Mouse (Mus musculus) erythroblast, adult 5-6 weeks (primary cell): ENCODE measurements around the gene Hs6st3. TPM values are rescaled to one million over a fixed set of nuclear protein-coding genes. Genes with fewer than 3 reads are reported as not detected.

Experiments used
- ATAC-seq: replicated peaks from 2 replicates; pipeline ENCODE4 v1.8.0; 2016; ENCODE audit warnings: moderate number of reproducible peaks, mild to moderate bottlenecking, moderate TSS enrichment, inconsistent platforms; ENCODE audit not compliant: poor library complexity, low FRiP score, severe bottlenecking
- total RNA-seq, 2 experiments: library from RNA; stranded (forward) in 1 of 2; stranded (reverse) in 1 of 2; fragments of 150-400 nt in 1 of 2; fragments of 200-764, 138-1000 nt in 1 of 2; gene quantifications; 2 replicates each; pipeline versions ENCODE4 v1.2.3 to v1.2.4; 2015 to 2017; ENCODE audit warnings: low replicate concordance in 2 of 2

The Hs6st3 gene
- total RNA-seq (2015; ENCODE audit: low replicate concordance) (not detected in 2 replicates), total RNA-seq (2017; ENCODE audit: low replicate concordance) (not detected in 2 replicates)

- ATAC-seq = no peak
Measured at GRCm38 (mm10) chr14:119137906-119138785, at the start of gene Hs6st3. Gene Hs6st3 (plus strand): TSS chr14:119138341.

- ATAC-seq = no peak
Measured at GRCm38 (mm10) chr14:119098851-119099569, 39.1 kb upstream of the Hs6st3 start, which contains the start of gene Uggt2. Gene Uggt2 (minus strand): TSS chr14:119099430.

- no peak for ATAC-seq
Measured at GRCm38 (mm10) chr14:119099570-119099891, 38.6 kb upstream of the Hs6st3 start.

GRCm38 (mm10) chr14:119107591-119107990 lies 30.6 kb upstream of the Hs6st3 start:
- ATAC-seq = no peak

GRCm38 (mm10) chr14:119108776-119109301 lies 29.3 kb upstream of the Hs6st3 start:
- no peak for ATAC-seq

GRCm38 (mm10) chr14:119109776-119110218 lies 28.3 kb upstream of the Hs6st3 start:
- no peak for ATAC-seq

GRCm38 (mm10) chr14:119112558-119112957 lies 25.6 kb upstream of the Hs6st3 start:
- ATAC-seq = no peak

- ATAC-seq = no peak
Measured at GRCm38 (mm10) chr14:119123582-119123981, 14.6 kb upstream of the Hs6st3 start.

GRCm38 (mm10) chr14:119124061-119124460 lies 14.1 kb upstream of the Hs6st3 start:
- ATAC-seq = no peak

GRCm38 (mm10) chr14:119125840-119126239 lies 12.3 kb upstream of the Hs6st3 start:
- ATAC-seq = no peak

- ATAC-seq = no peak
Measured at GRCm38 (mm10) chr14:119127330-119127729, 10.8 kb upstream of the Hs6st3 start.

- no peak for ATAC-seq
Measured at GRCm38 (mm10) chr14:119137512-119137905, 632 bp upstream of the Hs6st3 start.

GRCm38 (mm10) chr14:119138786-119139100 lies 602 bp downstream of the Hs6st3 start:
- no peak for ATAC-seq

- ATAC-seq = no peak
Measured at GRCm38 (mm10) chr14:119139381-119139950, 1.3 kb downstream of the Hs6st3 start.

- no peak for ATAC-seq
Measured at GRCm38 (mm10) chr14:119153088-119153487, 14.9 kb downstream of the Hs6st3 start.

GRCm38 (mm10) chr14:119193905-119194304 lies 55.8 kb downstream of the Hs6st3 start:
- no peak for ATAC-seq

GRCm38 (mm10) chr14:119203508-119203907 lies 65.4 kb downstream of the Hs6st3 start:
- ATAC-seq = no peak

- ATAC-seq = no peak
Measured at GRCm38 (mm10) chr14:119215576-119216309, 77.6 kb downstream of the Hs6st3 start.

GRCm38 (mm10) chr14:119227709-119228338 lies 89.7 kb downstream of the Hs6st3 start:
- ATAC-seq = no peak
